Mouse (Mus musculus) midbrain, embryonic 16.5 days (tissue): ENCODE results near the gene Limk1. TPM values are rescaled to one million over a fixed set of nuclear protein-coding genes. Genes with fewer than 3 reads are reported as not detected.

ENCODE experiments used
- ATAC-seq: fragments of 200-750 bp; cut with Nextera tagmentation; 2 replicates; pipeline ENCODE4 v1.8.0; 2017; ENCODE audit warnings: moderate TSS enrichment
- H3K27ac ChIP-seq: fragments of 300-500 bp; sonication (generic); 2 replicates; pipeline ENCODE4 v1.5.1; 2014; ENCODE audit warnings: mild to moderate bottlenecking, low read length, mixed read lengths
- H3K27me3 ChIP-seq: fragments of 300-500 bp; sonication (generic); 2 replicates; pipeline ENCODE4 v1.6.1; 2014; ENCODE audit warnings: low read depth, low read length, mixed read lengths; ENCODE audit not compliant: control insufficient read depth, insufficient read depth
- H3K36me3 ChIP-seq: fragments of 300-500 bp; sonication (generic); 2 replicates; pipeline ENCODE4 v1.6.1; 2014; ENCODE audit warnings: mild to moderate bottlenecking, low read length, moderate library complexity, mixed read lengths; ENCODE audit not compliant: control insufficient read depth, insufficient read depth
- H3K4me1 ChIP-seq: fragments of 300-500 bp; sonication (generic); 2 replicates; pipeline ENCODE4 v1.6.1; 2014; ENCODE audit warnings: mild to moderate bottlenecking, low read length, mixed read lengths; ENCODE audit not compliant: control insufficient read depth, insufficient read depth
- H3K4me2 ChIP-seq: fragments of 300-500 bp; sonication (generic); 2 replicates; pipeline ENCODE4 v1.6.1; 2014; ENCODE audit warnings: mild to moderate bottlenecking, low read length, mixed read lengths
- H3K4me3 ChIP-seq: fragments of 300-500 bp; sonication (generic); 2 replicates; pipeline ENCODE4 v1.5.1; 2014; ENCODE audit warnings: low read depth, mild to moderate bottlenecking, low read length, moderate library complexity, mixed read lengths
- H3K9ac ChIP-seq: fragments of 300-500 bp; sonication (generic); 2 replicates; pipeline ENCODE4 v1.6.1; 2014; ENCODE audit warnings: low read depth, low read length, mixed read lengths
- H3K9me3 ChIP-seq: fragments of 300-500 bp; sonication (generic); replicated peaks from 2 replicates; pipeline ENCODE4 v1.6.1; 2014; ENCODE audit warnings: mild to moderate bottlenecking, low read length, mixed read lengths; ENCODE audit not compliant: control insufficient read depth, poor library complexity, severe bottlenecking
- WGBS: fragments of 180-500 bp; shearing (Covaris S2); extraction: QIAGEN DNeasy Blood & Tissue Kit; methylation state at CpG from one replicate; pipeline ENCODE4 v1.1.7; 2014; 5-methylcytosine and 5-hydroxymethylcytosine counted together
- polyA plus RNA-seq: library from polyadenylated mRNA; unstranded; fragments of >200 nt; fragmentation: Nextera tagmentation; extraction: Ambion mirVana; gene quantifications from 2 replicates; pipeline ENCODE4 v1.2.1, GENCODE M21; 2015

Gene Limk1
- polyA plus RNA-seq: 17.8 and 20.1 TPM in 2 replicates

- Histone ChIP-seq H3K4me2 (peak within 1 kb of the TSS; percentile 87), H3K9ac (peak within 1 kb of the TSS; percentile 93), H3K4me1 (peaks cover 15% of the 10 kb centered on the region), H3K36me3 (peaks cover 14% of the 10 kb centered on the region), H3K27me3 (no peaks in the 10 kb centered on the region), H3K27ac (peak within 1 kb of the TSS; percentile 85), H3K9me3 (no peaks in the 10 kb centered on the region), H3K4me3 (peak within 1 kb of the TSS; percentile 92)
- WGBS: 2% methylated on average over 30 of the region's 69 CpGs
- peak; percentile 40 for ATAC-seq
Measured at GRCm38 (mm10) chr5:134688086-134688717, at the start of gene Limk1. Gene Limk1 (minus strand): TSS chr5:134688598.

DNA sequence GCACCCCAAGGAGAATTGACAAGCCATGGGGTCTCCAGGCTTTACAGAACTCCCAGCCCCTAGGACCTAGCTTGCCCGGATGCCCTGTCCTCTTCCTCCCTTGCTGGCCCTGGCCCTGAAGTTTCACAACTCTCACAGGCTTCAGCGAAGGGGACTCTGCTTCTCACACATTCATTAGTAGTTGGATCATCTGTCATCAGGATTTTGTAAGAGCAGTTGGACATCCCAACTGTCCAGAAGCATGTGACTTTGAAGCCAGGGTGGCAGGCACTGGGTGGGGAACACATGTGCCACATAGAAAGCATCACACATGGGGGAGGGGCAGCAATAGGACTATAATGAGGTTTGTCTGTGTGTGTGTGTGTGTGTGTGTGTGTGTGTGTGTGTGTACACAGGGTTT is 46.5 kb upstream of the Limk1 start:
- 84% methylated on average over 2 of the region's 2 CpGs for WGBS
- Histone ChIP-seq H3K36me3 (no peaks in the 10 kb centered on the region), H3K9me3 (no peaks in the 10 kb centered on the region), H3K4me1 (no peaks in the 10 kb centered on the region), H3K27ac (no peak overlapping the region), H3K27me3 (no peaks in the 10 kb centered on the region), H3K4me3 (no peak overlapping the region), H3K9ac (no peak overlapping the region), H3K4me2 (no peak overlapping the region)
- no peak for ATAC-seq

GRCm38 (mm10) chr5:134734072-134734471 is 45.7 kb upstream of the Limk1 start:
- 75% methylated on average over 5 of the region's 5 CpGs for whole genome bisulfite sequencing
- H3K27me3 ChIP-seq: no peaks in the 10 kb centered on the region
- no peak for ATAC-seq
- H3K4me1 ChIP-seq: no peaks in the 10 kb centered on the region
- H3K4me3 ChIP-seq: no peak overlapping the region
- no peak overlapping the region for H3K27ac ChIP-seq
- H3K4me2 ChIP-seq: no peak overlapping the region
- no peaks in the 10 kb centered on the region for H3K9me3 ChIP-seq
- H3K36me3 ChIP-seq: no peaks in the 10 kb centered on the region
- H3K9ac ChIP-seq: no peak overlapping the region

GRCm38 (mm10) chr5:134733241-134733640 is 44.8 kb upstream of the Limk1 start:
- ATAC-seq: no peak
- no peaks in the 10 kb centered on the region for H3K4me1 ChIP-seq
- no peak overlapping the region for H3K9ac ChIP-seq
- no peak overlapping the region for H3K4me3 ChIP-seq
- H3K9me3 ChIP-seq: no peaks in the 10 kb centered on the region
- WGBS: 70% methylated on average over 4 of the region's 4 CpGs
- no peaks in the 10 kb centered on the region for H3K27me3 ChIP-seq
- H3K36me3 ChIP-seq: no peaks in the 10 kb centered on the region
- H3K27ac ChIP-seq: no peak overlapping the region
- H3K4me2 ChIP-seq: no peak overlapping the region

DNA sequence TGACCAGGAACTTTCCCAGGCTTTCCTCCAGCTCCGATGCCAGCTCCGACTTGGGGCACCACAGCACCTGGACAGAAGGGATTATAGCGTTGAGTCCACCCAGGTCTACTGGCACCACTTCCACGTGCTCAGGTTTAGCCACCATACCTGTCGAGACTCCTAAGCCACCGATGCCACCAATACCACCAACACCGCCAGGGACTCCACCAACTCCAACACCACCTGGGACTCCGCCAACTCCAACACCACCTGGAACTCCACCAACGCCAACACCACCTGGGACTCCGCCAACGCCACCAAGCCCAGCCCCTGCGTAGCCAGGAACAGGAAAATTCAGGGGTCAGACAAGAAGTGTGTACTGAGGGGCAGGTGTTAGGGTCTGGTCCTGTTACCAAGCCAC is 40.7 kb upstream of the Limk1 start:
- no peak for ATAC-seq
- WGBS: 95% methylated on average over 12 of the region's 12 CpGs
- Histone ChIP-seq H3K36me3 (no peaks in the 10 kb centered on the region), H3K4me2 (no peak overlapping the region), H3K9ac (no peak overlapping the region), H3K27ac (no peak overlapping the region), H3K4me1 (no peaks in the 10 kb centered on the region), H3K9me3 (no peaks in the 10 kb centered on the region), H3K27me3 (no peaks in the 10 kb centered on the region), H3K4me3 (no peak overlapping the region)

DNA sequence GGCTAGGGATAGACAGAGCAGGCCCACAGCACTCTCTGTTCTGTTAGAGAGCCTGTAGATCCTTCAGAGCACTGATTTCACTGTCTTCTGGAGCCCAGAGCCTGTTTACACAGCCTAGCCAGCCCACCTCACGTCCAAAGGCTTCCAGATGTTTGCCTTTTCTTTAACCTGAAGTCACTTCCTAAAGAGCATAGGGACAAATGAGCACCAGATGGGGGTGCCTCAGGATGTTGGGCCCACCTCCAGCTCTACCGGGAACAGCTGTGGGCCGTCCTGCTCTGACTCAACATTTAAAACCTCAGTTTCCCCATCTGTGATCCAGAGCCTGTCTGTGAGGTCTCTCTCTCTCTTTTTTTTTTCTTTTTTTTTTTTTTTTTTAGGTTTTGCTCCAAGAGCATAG is 40.1 kb upstream of the Limk1 start:
- no peak overlapping the region for H3K4me2 ChIP-seq
- H3K4me1 ChIP-seq: no peaks in the 10 kb centered on the region
- ATAC-seq: no peak
- no peaks in the 10 kb centered on the region for H3K36me3 ChIP-seq
- H3K4me3 ChIP-seq: no peak overlapping the region
- WGBS: 84% methylated on average over 3 of the region's 3 CpGs
- no peak overlapping the region for H3K9ac ChIP-seq
- no peaks in the 10 kb centered on the region for H3K9me3 ChIP-seq
- H3K27me3 ChIP-seq: no peaks in the 10 kb centered on the region
- H3K27ac ChIP-seq: no peak overlapping the region

DNA sequence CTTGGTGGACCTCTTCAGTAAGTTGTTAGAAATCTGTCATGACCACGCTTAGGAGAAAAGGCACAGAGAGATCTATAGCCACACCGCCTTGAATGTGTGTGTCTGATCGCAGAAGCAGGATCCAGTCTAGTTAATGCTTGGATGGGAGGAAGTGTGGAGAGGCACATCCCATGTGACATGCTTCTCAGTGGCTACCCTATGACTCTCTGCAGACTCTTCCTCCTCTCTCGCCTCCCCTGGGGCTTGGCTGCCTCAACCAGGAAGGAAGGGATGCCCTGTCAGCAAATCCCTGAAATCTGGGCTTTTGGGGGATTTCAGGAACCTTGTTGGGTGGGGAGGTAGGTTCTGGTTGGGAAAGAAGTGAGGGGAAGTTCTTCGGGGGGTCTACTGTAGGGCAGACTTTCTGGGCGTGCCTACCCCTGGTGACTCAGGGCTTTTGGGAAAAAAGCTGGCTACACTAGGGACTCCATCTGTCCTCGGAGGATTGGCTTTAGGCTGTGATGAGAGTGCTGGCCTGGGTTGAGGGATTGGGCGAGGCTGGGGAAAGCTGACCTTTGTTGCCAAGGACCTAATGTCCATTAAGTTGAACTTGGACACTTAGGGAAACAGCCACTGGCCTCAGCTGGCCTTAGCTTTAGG is 38.7 kb upstream of the Limk1 start:
- Histone ChIP-seq H3K36me3 (no peaks in the 10 kb centered on the region), H3K27me3 (no peaks in the 10 kb centered on the region), H3K9me3 (no peaks in the 10 kb centered on the region), H3K27ac (no peak overlapping the region), H3K4me2 (no peak overlapping the region), H3K4me1 (no peaks in the 10 kb centered on the region), H3K9ac (no peak overlapping the region), H3K4me3 (no peak overlapping the region)
- WGBS: 82% methylated on average over 8 of the region's 8 CpGs
- no peak for ATAC-seq

DNA sequence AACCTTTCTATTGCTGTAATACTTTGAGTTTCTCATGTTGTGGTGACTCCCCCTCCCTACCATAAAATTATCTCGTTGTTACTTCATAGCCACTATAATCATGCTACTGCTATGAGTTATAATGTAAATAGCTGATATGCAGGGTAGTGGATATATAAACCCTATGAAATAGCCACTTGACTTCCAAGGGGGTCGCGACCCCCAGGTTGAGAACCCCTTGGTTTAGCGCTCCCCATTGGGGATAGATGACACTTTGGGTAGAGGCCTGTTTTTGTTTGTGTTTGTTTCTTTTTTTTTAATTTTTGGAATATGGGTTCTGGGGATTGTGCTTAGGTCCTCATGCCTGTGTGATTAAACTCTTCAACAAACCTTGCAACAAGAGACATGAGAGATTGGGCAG is 36.9 kb upstream of the Limk1 start:
- WGBS: 74% methylated on average over 4 of the region's 4 CpGs
- H3K36me3 ChIP-seq: no peaks in the 10 kb centered on the region
- no peaks in the 10 kb centered on the region for H3K4me1 ChIP-seq
- no peak overlapping the region for H3K4me2 ChIP-seq
- no peak overlapping the region for H3K4me3 ChIP-seq
- H3K27me3 ChIP-seq: no peaks in the 10 kb centered on the region
- H3K27ac ChIP-seq: no peak overlapping the region
- H3K9ac ChIP-seq: no peak overlapping the region
- no peaks in the 10 kb centered on the region for H3K9me3 ChIP-seq
- ATAC-seq: no peak

DNA sequence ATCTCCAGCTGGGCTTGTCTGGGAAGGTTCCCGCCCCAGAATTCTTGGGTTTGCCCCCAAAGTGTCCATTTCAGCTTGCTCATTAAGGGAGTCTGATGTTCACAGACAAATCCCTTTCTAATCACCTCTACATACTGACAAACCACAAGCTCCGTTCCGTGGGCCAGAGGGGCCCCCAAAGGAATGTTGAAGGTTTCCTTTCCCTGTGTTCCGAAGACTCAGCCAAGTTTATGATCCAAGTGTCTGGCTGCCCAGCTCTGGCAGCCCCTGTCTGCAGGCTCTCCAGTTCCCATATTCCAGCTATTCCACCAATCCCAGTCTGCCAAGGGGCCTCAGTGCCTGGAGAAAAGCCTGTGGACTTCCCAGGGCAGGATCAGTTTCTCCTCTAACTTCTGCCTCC is 31.7 kb upstream of the Limk1 start:
- no peaks in the 10 kb centered on the region for H3K27me3 ChIP-seq
- H3K4me2 ChIP-seq: no peak overlapping the region
- H3K9me3 ChIP-seq: no peaks in the 10 kb centered on the region
- 73% methylated on average over 4 of the region's 4 CpGs for WGBS
- ATAC-seq: no peak
- H3K36me3 ChIP-seq: no peaks in the 10 kb centered on the region
- H3K4me1 ChIP-seq: no peaks in the 10 kb centered on the region
- H3K27ac ChIP-seq: no peak overlapping the region
- no peak overlapping the region for H3K9ac ChIP-seq
- H3K4me3 ChIP-seq: no peak overlapping the region
